ENCODE assay signal across 9 mouse cellular contexts in genomic region chr15:103250195-103250740, GRCm38 (mm10). TPM values are rescaled to one million over a fixed set of nuclear protein-coding genes. Genes with fewer than 3 reads are reported as not detected.
DNase-seq lines count a peak whose midpoint lies in the region; ATAC-seq and TF ChIP-seq lines count a peak whose summit lies in the region.
"Had no signal": no experiment of that assay in that cellular context is flagged by ENCODE, and none has a peak within 500 bp of the region (broad histone marks: within the 10 kb centered on the region; RNA-seq: fewer than 3 reads in every experiment).

No protein-coding gene starts in this region.

- H3K4me3 ChIP-seq in C2C12 (ENCODE audit: insufficient read depth, poor library complexity, severe bottlenecking), result no peak overlapping the region
- H3K4me3 ChIP-seq: hindbrain, embryonic 15.5 days had no signal

- H3K79me2 ChIP-seq in C2C12 (ENCODE audit: control insufficient read depth, insufficient read depth), result peaks cover 6% of the 10 kb centered on the region

- H3K36me3 ChIP-seq in C2C12 (ENCODE audit: control insufficient read depth, insufficient read depth), result peaks cover 38% of the 10 kb centered on the region

- no peak for ATAC-seq in erythroid progenitor cell, adult 5-6 weeks (replicated peaks; ENCODE audit: low FRiP score, poor library complexity, severe bottlenecking)

- peak; percentile 83 for TF ChIP-seq CTCF in C2C12 (IDR thresholded peaks at IDR 0.05; ENCODE audit: control insufficient read depth, insufficient read depth, insufficient read length)

- H3K27me3 ChIP-seq in C2C12 (ENCODE audit: control insufficient read depth, insufficient read depth, insufficient read length), result no peaks in the 10 kb centered on the region

- no peak overlapping the region for H3ac ChIP-seq in C2C12 (ENCODE audit: control insufficient read depth, insufficient read length, low read depth)

- peak; percentile 88 for DNase-seq in ES-CJ7 (ENCODE audit: low read depth, low spot score)
- DNase-seq in cerebellum, postnatal 36 days, result peak; percentile 39 to 57
- peak; percentile 62 for DNase-seq in heart, adult 8-10 months (ENCODE audit: low spot score)
- peak; percentile 68 for DNase-seq in kidney, postnatal 14 days
- DNase-seq in lung, postnatal 36 days, result peak; percentile 80
- peak; percentile 66 to 75 for DNase-seq in spleen, postnatal 36 days (ENCODE audit: low spot score in 2 of 2)

- H3K79me3 ChIP-seq in C2C12 (ENCODE audit: low read depth), result peaks cover 6% of the 10 kb centered on the region

TF ChIP-seq in C2C12, 6 proteins besides CTCF, POLR2A, EP300 and RAD21:
- TF ChIP-seq FOSL1 (IDR thresholded peaks at IDR 0.05; ENCODE audit: insufficient read depth, low read length, poor library complexity, severe bottlenecking) (no peak), CEBPB (IDR thresholded peaks at IDR 0.05; ENCODE audit: low read depth) (no peak), MYOD1 (IDR thresholded peaks at IDR 0.05; ENCODE audit: control insufficient read depth, insufficient read length, low read depth) (no peak), USF1 (IDR thresholded peaks at IDR 0.05; ENCODE audit: low read depth) (no peak)

RNA-seq across cellular contexts. Expression of gene Nfe2, which starts 7.9 kb away (rescaled TPM):
- 0.25 TPM for polyA plus RNA-seq in C2C12 (2012; fragmentation: generic; extraction: Trizol)
- 1 to 10 TPM in 2 of 4 experiments, under 1 TPM in 2; 0.31 to 2.6 (median 0.88) TPM for total RNA-seq in heart, adult 8-10 months (2022)
- 368 and 436 TPM in 2 replicates for total RNA-seq in erythroid progenitor cell, adult 5-6 weeks (2015; ENCODE audit: low replicate concordance)
- total RNA-seq in erythroid progenitor cell, adult 5-6 weeks (2017; ENCODE audit: low replicate concordance), result 353 and 370 TPM in 2 replicates

RNA-seq across cellular contexts. Expression of gene Hnrnpa1, which starts 10.0 kb away (rescaled TPM):
- 625 TPM for polyA plus RNA-seq in C2C12 (2012; fragmentation: generic; extraction: Trizol)
- total RNA-seq in heart, adult 8-10 months (2022), result 100 to 1,000 TPM; 134 to 164 (median 150) TPM
- 198 and 238 TPM in 2 replicates for total RNA-seq in erythroid progenitor cell, adult 5-6 weeks (2015; ENCODE audit: low replicate concordance)
- total RNA-seq in erythroid progenitor cell, adult 5-6 weeks (2017; ENCODE audit: low replicate concordance), result 338 and 377 TPM in 2 replicates

RNA-seq across cellular contexts. Expression of gene Cbx5, which starts 10.7 kb away (rescaled TPM):
- polyA plus RNA-seq in C2C12 (2012; fragmentation: generic; extraction: Trizol), result 52.3 TPM
- total RNA-seq in heart, adult 8-10 months (2022), result 10 to 100 TPM; 52.4 to 59.1 (median 57.0) TPM
- total RNA-seq in erythroid progenitor cell, adult 5-6 weeks (2015; ENCODE audit: low replicate concordance), result 181 and 243 TPM in 2 replicates
- total RNA-seq in erythroid progenitor cell, adult 5-6 weeks (2017; ENCODE audit: low replicate concordance), result 214 and 236 TPM in 2 replicates

RNA-seq across cellular contexts. Expression of gene Copz1, which starts 22.2 kb away (rescaled TPM):
- 191 TPM for polyA plus RNA-seq in C2C12 (2012; fragmentation: generic; extraction: Trizol)
- 10 to 100 TPM; 48.9 to 55.0 (median 49.4) TPM for total RNA-seq in heart, adult 8-10 months (2022)
- total RNA-seq in erythroid progenitor cell, adult 5-6 weeks (2015; ENCODE audit: low replicate concordance), result 158 and 167 TPM in 2 replicates
- total RNA-seq in erythroid progenitor cell, adult 5-6 weeks (2017; ENCODE audit: low replicate concordance), result 37.6 and 42.4 TPM in 2 replicates

Comparison
In these comparisons a context has a peak if more than half of its experiments do, and no peak if none do; other contexts are left out.
1. RNA of gene Nfe2, which starts 7.9 kb away (total RNA-seq): 353 to 436 TPM in erythroid progenitor cell, adult 5-6 weeks; 0.31 to 2.6 TPM in heart, adult 8-10 months; every median in the first group is over 10 times any median in the second.
2. Peak in every context shown above with its lines, with median percentiles within 50 percentile points of each other: DNase-seq.